ENCODE assay signal across 20 mouse cellular contexts in genomic region chr7:65206021-65206420, GRCm38 (mm10). TPM values are rescaled to one million over a fixed set of nuclear protein-coding genes. Genes with fewer than 3 reads are reported as not detected.
"Had no signal": no experiment of that assay in that cellular context is flagged by ENCODE, and none has a peak within 500 bp of the region (broad histone marks: within the 10 kb centered on the region; RNA-seq: fewer than 3 reads in every experiment).

No protein-coding gene starts in this region.

- DNase-seq: lung, adult 18-20 months; lung, embryonic 14.5 days; lung, postnatal 10 days; lung, postnatal 4 days; midbrain, embryonic 14.5 days; retina, postnatal 1 day; right cerebral cortex, adult 18-20 months; right cerebral cortex, postnatal 25 days; right cerebral cortex, postnatal 4 days; spleen, adult 18-20 months; thymus, adult 18-20 months; thymus, postnatal 14 days; thymus, postnatal 36 days had no signal

- H3K4me2 ChIP-seq: lung, embryonic 14.5 days; midbrain, embryonic 12.5 days; neural tube, embryonic 12.5 days had no signal

- H3K36me3 ChIP-seq: midbrain, embryonic 10.5 days; midbrain, embryonic 12.5 days; neural tube, embryonic 12.5 days had no signal

- H3K27ac ChIP-seq: midbrain, embryonic 10.5 days; midbrain, embryonic 12.5 days; neural tube, embryonic 12.5 days had no signal

- H3K4me3 ChIP-seq: midbrain, embryonic 10.5 days; midbrain, embryonic 12.5 days; myocyte; neural tube, embryonic 12.5 days had no signal

- H3K4me1 ChIP-seq: midbrain, embryonic 10.5 days; midbrain, embryonic 12.5 days; neural tube, embryonic 12.5 days had no signal

- H3K27me3 ChIP-seq: midbrain, embryonic 12.5 days; neural tube, embryonic 12.5 days had no signal

- H3K9me3 ChIP-seq: midbrain, embryonic 12.5 days had no signal

- H3K9ac ChIP-seq: lung, embryonic 14.5 days; midbrain, embryonic 12.5 days; neural tube, embryonic 12.5 days had no signal

- ATAC-seq: midbrain, embryonic 16.5 days had no signal

RNA-seq across cellular contexts. Expression of gene Fam189a1, which starts 49.7 kb away (rescaled TPM):
- total RNA-seq: megakaryocyte-erythroid progenitor cell, adult 5-6 weeks had no signal
- polyA plus RNA-seq: liver, embryonic 16.5 days had no signal
